Mouse (Mus musculus) myocyte (in vitro differentiated cells): ENCODE data around the gene Pcp4. TPM values are rescaled to one million over a fixed set of nuclear protein-coding genes. Genes with fewer than 3 reads are reported as not detected.

ENCODE experiments used
- H3K27me3 ChIP-seq: one replicate; pipeline ENCODE4 v1.6.1; 2011; ENCODE audit not compliant: control insufficient read depth, insufficient read depth, insufficient read length
- H3K36me3 ChIP-seq: one replicate; pipeline ENCODE4 v1.6.1; 2011; ENCODE audit not compliant: control insufficient read depth, insufficient read depth
- H3K4me2 ChIP-seq: one replicate; pipeline ENCODE4 v1.6.1; 2011; ENCODE audit warnings: low read depth, control low read depth
- H3K4me3 ChIP-seq: one replicate; pipeline ENCODE4 v1.5.1; 2011; ENCODE audit warnings: mild to moderate bottlenecking, control low read depth, moderate library complexity
- H3K79me2 ChIP-seq: one replicate; pipeline ENCODE4 v1.6.1; 2011; ENCODE audit not compliant: control insufficient read depth, insufficient read depth
- H3ac ChIP-seq: one replicate; pipeline ENCODE4 v1.6.1; 2011; ENCODE audit not compliant: control insufficient read depth, insufficient read length
- CEBPB ChIP-seq: IDR thresholded peaks from 2 replicates; pipeline ENCODE4 v1.6.1; 2011; ENCODE audit warnings: mild to moderate bottlenecking, moderate library complexity; ENCODE audit not compliant: poor library complexity, insufficient read depth, severe bottlenecking
- E2F4 ChIP-seq: IDR thresholded peaks from one replicate; pipeline ENCODE4 v1.6.1; 2011; ENCODE audit warnings: mild to moderate bottlenecking, control low read depth, moderate library complexity; ENCODE audit not compliant: insufficient read depth
- MAX ChIP-seq: IDR thresholded peaks from one replicate; pipeline ENCODE4 v1.6.1; 2011; ENCODE audit warnings: low read depth, mild to moderate bottlenecking, control low read depth
- MYOD1 ChIP-seq, 3 experiments: IDR thresholded peaks; one replicate each; pipeline ENCODE4 v1.6.1; 2011; ENCODE audit warnings: control low read depth in 2 of 3, low read depth in 2 of 3, mild to moderate bottlenecking in 2 of 3, moderate library complexity in 1 of 3; ENCODE audit not compliant: insufficient read length in 2 of 3, control insufficient read depth in 1 of 3
- MYOG ChIP-seq, 3 experiments: IDR thresholded peaks; one replicate each; pipeline ENCODE4 v1.6.1; 2011; ENCODE audit warnings: control low read depth in 2 of 3, low read depth in 2 of 3, mild to moderate bottlenecking in 2 of 3; ENCODE audit not compliant: insufficient read length in 2 of 3, control insufficient read depth in 1 of 3, insufficient read depth in 1 of 3
- POLR2A ChIP-seq: IDR thresholded peaks from one replicate; pipeline ENCODE4 v1.6.1; 2011; ENCODE audit warnings: low read depth, mild to moderate bottlenecking, control low read depth, moderate library complexity; ENCODE audit not compliant: insufficient read length
- POLR2AphosphoS2 ChIP-seq: IDR thresholded peaks from one replicate; pipeline ENCODE4 v1.6.1; 2011; ENCODE audit warnings: low read depth, control low read depth; ENCODE audit not compliant: insufficient read length
- REST ChIP-seq: IDR thresholded peaks from one replicate; pipeline ENCODE4 v1.6.1; 2011; ENCODE audit warnings: mild to moderate bottlenecking, control low read depth, moderate library complexity; ENCODE audit not compliant: insufficient read depth, insufficient read length
- SRF ChIP-seq: IDR thresholded peaks from one replicate; pipeline ENCODE4 v1.6.1; 2011; ENCODE audit warnings: low read depth; ENCODE audit not compliant: control insufficient read depth, insufficient read length
- TCF12 ChIP-seq: IDR thresholded peaks from one replicate; pipeline ENCODE4 v1.6.1; 2011; ENCODE audit warnings: mild to moderate bottlenecking, control low read depth; ENCODE audit not compliant: poor library complexity, insufficient read depth, severe bottlenecking
- TCF3 ChIP-seq: IDR thresholded peaks from one replicate; pipeline ENCODE4 v1.6.1; 2011; ENCODE audit warnings: low read depth, control low read depth; ENCODE audit not compliant: insufficient read length
- USF1 ChIP-seq: IDR thresholded peaks from one replicate; pipeline ENCODE4 v1.6.1; 2011; ENCODE audit warnings: low read depth, mild to moderate bottlenecking, control low read depth, moderate library complexity
- polyA plus RNA-seq: library from polyadenylated mRNA; unstranded; fragments of >200 nt; fragmentation: generic; extraction: Trizol; gene quantifications from one replicate; pipeline ENCODE4 v1.2.1, GENCODE M21; 2012; ENCODE audit warnings: missing spikeins

Gene Pcp4
- polyA plus RNA-seq, 1 experiment, result not detected

DNA sequence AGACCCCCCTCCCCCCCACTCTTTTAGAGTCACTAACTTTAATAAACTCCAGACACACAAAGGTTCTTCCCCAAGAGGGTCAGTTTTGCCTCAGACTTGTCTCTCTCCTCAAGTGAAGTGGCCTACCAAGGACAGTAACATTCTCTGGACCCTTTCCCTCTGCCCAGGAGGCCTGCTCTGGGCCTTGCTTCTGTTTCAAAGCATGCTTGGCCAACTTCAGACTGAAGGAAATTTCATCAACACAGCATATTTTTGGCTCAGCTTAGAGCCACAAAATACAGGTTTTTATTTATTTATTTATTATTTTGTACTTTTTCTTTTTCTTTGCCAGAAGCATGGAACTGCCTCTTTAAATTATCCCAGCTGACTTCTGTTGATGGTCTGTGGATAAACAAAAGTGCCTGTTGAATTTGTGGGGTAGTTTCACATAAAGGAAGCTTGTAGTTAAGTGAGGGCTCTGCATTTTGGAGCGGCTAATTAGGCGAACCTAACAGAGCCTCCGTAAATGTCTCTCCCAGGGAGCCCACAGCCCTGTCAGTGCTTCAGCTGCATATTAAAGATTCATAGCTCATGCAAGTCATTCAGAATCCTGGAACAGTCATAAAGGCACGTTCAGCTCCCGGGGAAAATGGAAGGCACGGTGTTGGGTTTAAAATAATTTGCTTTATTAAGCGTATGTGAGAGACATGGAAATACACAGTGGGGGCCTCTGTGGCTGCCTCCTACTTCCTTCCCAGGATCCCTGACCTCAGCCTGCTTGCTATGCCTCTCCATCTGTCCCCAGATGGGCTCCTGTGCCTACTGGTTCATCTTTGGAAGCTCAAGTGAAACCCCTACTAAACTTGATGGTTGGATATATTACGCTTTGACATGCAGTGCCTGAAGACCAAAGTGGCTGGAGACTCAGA lies 96.2 kb downstream of the Pcp4 start:
- H3ac ChIP-seq, result no peak overlapping the region

DNA sequence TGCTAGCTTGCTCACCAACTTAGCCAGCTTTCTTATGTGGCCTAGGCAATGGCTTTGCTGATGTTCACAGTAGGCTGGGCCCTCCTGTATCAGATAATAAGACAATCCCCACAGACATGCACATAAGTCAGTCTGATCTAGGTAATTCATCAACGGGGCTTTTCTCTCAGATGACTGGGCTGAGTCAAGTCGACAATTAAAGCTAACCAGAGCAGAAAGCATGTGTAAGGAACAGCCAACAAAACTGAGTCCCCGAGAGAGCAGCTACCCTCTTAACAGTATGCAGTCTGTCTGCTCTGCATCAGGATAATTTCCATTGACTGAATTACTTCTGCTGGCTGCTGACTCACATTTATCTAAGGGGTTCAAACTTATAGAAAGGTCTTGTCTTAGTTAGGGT lies 100.0 kb downstream of the Pcp4 start:
- no peak overlapping the region for H3K4me2 ChIP-seq
- H3K36me3 ChIP-seq, result no peaks in the 10 kb centered on the region
- no peak overlapping the region for H3K4me3 ChIP-seq
- H3K79me2 ChIP-seq, result no peaks in the 10 kb centered on the region
- TF ChIP-seq POLR2AphosphoS2, result no peak
- no peak overlapping the region for H3ac ChIP-seq
- H3K27me3 ChIP-seq, result no peaks in the 10 kb centered on the region

More for the DNA sequence above, 96.2 kb downstream of the Pcp4 start:
- Histone ChIP-seq H3K4me3 (no peak overlapping the region), H3K27me3 (no peaks in the 10 kb centered on the region), H3K79me2 (no peaks in the 10 kb centered on the region), H3K36me3 (no peaks in the 10 kb centered on the region), H3K4me2 (no peak overlapping the region)
- TF ChIP-seq SRF (no peak), TCF3 (no peak), TCF12 (no peak), CEBPB (no peak), USF1 (no peak), REST (no peak), MYOG (IDR thresholded peaks at IDR 0.05; ENCODE audit: control insufficient read depth in 1 of 3, insufficient read depth in 1 of 3, insufficient read length in 2 of 3, low read depth in 2 of 3) (no peak), POLR2AphosphoS2 (no peak), E2F4 (no peak), MYOD1 (IDR thresholded peaks at IDR 0.05; ENCODE audit: control insufficient read depth in 1 of 3, insufficient read length in 2 of 3, low read depth in 2 of 3) (no peak), MAX (no peak), POLR2A (no peak)

Other genes starting within 250 kb of the Pcp4 start
- 5.0 TPM for gene B3galt5, start 231.8 kb upstream of the Pcp4 start, polyA plus RNA-seq
- 0.07 TPM for gene Itgb2l, start 24.0 kb upstream of the Pcp4 start, polyA plus RNA-seq